Mouse (Mus musculus) hindbrain, embryonic 11.5 days (tissue): ENCODE measurements at regions not wholly inside any gene's neighbourhood (a gene's known extent, or its start where the extent isn't known, plus 50 kb on each side); places are given as distances from the start of the nearest gene placed in this dataset.

Experiments
- ATAC-seq: fragments of 200-750 bp; cut with Nextera tagmentation; 2 replicates; pipeline ENCODE4 v1.8.0; 2017; ENCODE audit warnings: mild to moderate bottlenecking, moderate TSS enrichment, moderate library complexity; ENCODE audit not compliant: low FRiP score
- DNase-seq: peaks from one replicate; pipeline ENCODE4 v3.0.0-alpha.2; 2015; ENCODE audit warnings: low spot score
- H3K27ac ChIP-seq: fragments of 300-500 bp; sonication (generic); 2 replicates; pipeline ENCODE4 v1.5.1; 2014; ENCODE audit warnings: mild to moderate bottlenecking, low read depth, low read length
- H3K27me3 ChIP-seq: fragments of 300-500 bp; sonication (generic); 2 replicates; pipeline ENCODE4 v1.6.1; 2014; ENCODE audit warnings: mild to moderate bottlenecking, low read length, moderate library complexity, mixed read lengths; ENCODE audit not compliant: control insufficient read depth, insufficient read depth
- H3K36me3 ChIP-seq: fragments of 300-500 bp; sonication (generic); 2 replicates; pipeline ENCODE4 v1.6.1; 2014; ENCODE audit warnings: mild to moderate bottlenecking, low read length, moderate library complexity, mixed read lengths; ENCODE audit not compliant: control insufficient read depth, insufficient read depth
- H3K4me1 ChIP-seq: fragments of 300-500 bp; sonication (generic); replicated peaks from 2 replicates; pipeline ENCODE4 v1.6.1; 2014; ENCODE audit warnings: low read length, mixed read lengths; ENCODE audit not compliant: control insufficient read depth, insufficient read depth
- H3K4me2 ChIP-seq: fragments of 300-500 bp; sonication (generic); replicated peaks from 2 replicates; pipeline ENCODE4 v1.6.1; 2014; ENCODE audit warnings: mild to moderate bottlenecking, low read depth, low read length
- H3K4me3 ChIP-seq: fragments of 300-500 bp; sonication (generic); 2 replicates; pipeline ENCODE4 v1.5.1; 2014; ENCODE audit warnings: low read depth, low read length
- H3K9ac ChIP-seq: fragments of 300-500 bp; sonication (generic); 2 replicates; pipeline ENCODE4 v1.6.1; 2014; ENCODE audit warnings: low read depth, low read length
- H3K9me3 ChIP-seq: fragments of 300-500 bp; sonication (generic); 2 replicates; pipeline ENCODE4 v1.6.1; 2016; ENCODE audit warnings: low read length; ENCODE audit not compliant: control insufficient read depth
- WGBS: fragments of 180-500 bp; shearing (Covaris S2); extraction: QIAGEN DNeasy Blood & Tissue Kit; methylation state at CpG from one replicate; pipeline ENCODE4 v1.1.7; 2014; 5-methylcytosine and 5-hydroxymethylcytosine counted together

GRCm38 (mm10) chr9:101439856-101440255 lies 188.3 kb upstream of the Ppp2r3a start:
- Histone ChIP-seq H3K4me1 (no peaks in the 10 kb centered on the region), H3K4me3 (no peak overlapping the region), H3K9me3 (no peaks in the 10 kb centered on the region), H3K4me2 (no peak overlapping the region), H3K27me3 (no peaks in the 10 kb centered on the region), H3K36me3 (no peaks in the 10 kb centered on the region), H3K9ac (no peak overlapping the region), H3K27ac (no peak overlapping the region)
- no peak for ATAC-seq
- no peak for DNase-seq
- WGBS = 89% methylated on average over 6 of the region's 6 CpGs

- 71% methylated on average over 12 of the region's 12 CpGs for WGBS
- H3K9me3 ChIP-seq = no peaks in the 10 kb centered on the region
- ATAC-seq = no peak
Observed at GRCm38 (mm10) chr9:101438564-101439180, 187.1 kb upstream of the Ppp2r3a start.

DNA sequence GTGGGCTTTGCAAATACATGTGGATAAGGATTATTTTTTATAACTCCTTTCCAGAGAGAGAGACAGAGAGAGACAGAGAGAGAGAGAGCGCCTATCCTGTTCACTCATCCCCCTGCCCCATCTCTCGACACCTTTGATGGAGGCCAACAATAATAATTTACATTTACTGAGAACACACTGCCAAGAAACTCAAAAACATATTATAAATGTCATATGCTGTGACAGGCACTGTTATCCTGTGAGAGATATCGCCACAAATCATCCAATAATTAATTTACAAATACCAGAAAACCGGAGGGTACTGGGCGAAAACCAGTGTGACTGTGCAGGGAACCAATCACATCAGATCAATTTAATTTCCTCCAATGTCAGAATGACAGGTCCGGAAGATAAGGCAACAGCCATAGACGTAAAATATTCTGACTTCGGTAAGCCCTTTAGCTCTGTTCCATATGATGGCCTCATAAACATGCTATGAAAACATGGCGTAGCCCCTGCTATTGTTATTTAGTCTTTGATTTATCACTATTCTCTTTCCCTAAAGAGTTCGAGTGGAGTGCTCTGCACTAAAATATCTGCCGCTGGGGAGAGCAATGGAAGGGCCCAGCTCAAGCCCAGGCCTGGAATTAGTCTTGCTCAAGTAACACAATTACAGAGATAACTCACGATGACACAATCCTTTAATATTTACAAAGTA lies 173.5 kb upstream of the Ppp2r3a start:
- Histone ChIP-seq H3K9ac (no peak overlapping the region), H3K4me3 (no peak overlapping the region), H3K36me3 (no peaks in the 10 kb centered on the region), H3K4me1 (no peaks in the 10 kb centered on the region), H3K4me2 (no peak overlapping the region), H3K27ac (no peak overlapping the region), H3K27me3 (no peaks in the 10 kb centered on the region), H3K9me3 (no peaks in the 10 kb centered on the region)
- 75% methylated on average over 12 of the region's 12 CpGs for WGBS
- no peak for ATAC-seq
- DNase-seq = no peak

More at GRCm38 (mm10) chr9:101438564-101439180, 187.1 kb upstream of the Ppp2r3a start:
- Histone ChIP-seq H3K4me2 (no peak overlapping the region), H3K27me3 (no peaks in the 10 kb centered on the region), H3K4me1 (no peaks in the 10 kb centered on the region), H3K36me3 (no peaks in the 10 kb centered on the region), H3K4me3 (no peak overlapping the region), H3K9ac (no peak overlapping the region), H3K27ac (no peak overlapping the region)
- DNase-seq = no peak

GRCm38 (mm10) chr9:101423041-101423440 lies 171.4 kb upstream of the Ppp2r3a start:
- Histone ChIP-seq H3K36me3 (no peaks in the 10 kb centered on the region), H3K4me3 (no peak overlapping the region), H3K9ac (no peak overlapping the region), H3K4me1 (no peaks in the 10 kb centered on the region), H3K27me3 (no peaks in the 10 kb centered on the region), H3K9me3 (no peaks in the 10 kb centered on the region), H3K4me2 (no peak overlapping the region), H3K27ac (no peak overlapping the region)
- WGBS = 90% methylated on average over 5 of the region's 5 CpGs
- DNase-seq (no peak), ATAC-seq (no peak)

GRCm38 (mm10) chr9:101422006-101422405 lies 170.4 kb upstream of the Ppp2r3a start:
- H3K9me3 ChIP-seq = no peaks in the 10 kb centered on the region
- no peaks in the 10 kb centered on the region for H3K36me3 ChIP-seq
- ATAC-seq (no peak), DNase-seq (no peak)
- WGBS = 86% methylated on average over 11 of the region's 11 CpGs
- no peaks in the 10 kb centered on the region for H3K27me3 ChIP-seq
- no peak overlapping the region for H3K9ac ChIP-seq
- H3K4me1 ChIP-seq = no peaks in the 10 kb centered on the region
- H3K27ac ChIP-seq = no peak overlapping the region
- no peak overlapping the region for H3K4me3 ChIP-seq
- H3K4me2 ChIP-seq = no peak overlapping the region

- ATAC-seq = no peak
- 95% methylated on average over 7 of the region's 7 CpGs for WGBS
- H3K36me3 ChIP-seq = no peaks in the 10 kb centered on the region
Observed at GRCm38 (mm10) chr9:101421136-101421535, 169.5 kb upstream of the Ppp2r3a start.

GRCm38 (mm10) chr9:101420181-101420580 lies 168.6 kb upstream of the Ppp2r3a start:
- H3K9me3 ChIP-seq = no peaks in the 10 kb centered on the region
- H3K9ac ChIP-seq = no peak overlapping the region
- H3K4me3 ChIP-seq = no peak overlapping the region
- no peak overlapping the region for H3K4me2 ChIP-seq
- no peaks in the 10 kb centered on the region for H3K4me1 ChIP-seq
- no peak for DNase-seq
- no peak overlapping the region for H3K27ac ChIP-seq
- 96% methylated on average over 4 of the region's 4 CpGs for WGBS
- no peaks in the 10 kb centered on the region for H3K27me3 ChIP-seq
- ATAC-seq = no peak
- H3K36me3 ChIP-seq = no peaks in the 10 kb centered on the region

More at GRCm38 (mm10) chr9:101421136-101421535, 169.5 kb upstream of the Ppp2r3a start:
- Histone ChIP-seq H3K27ac (no peak overlapping the region), H3K9ac (no peak overlapping the region), H3K4me3 (no peak overlapping the region), H3K4me2 (no peak overlapping the region), H3K9me3 (no peaks in the 10 kb centered on the region), H3K27me3 (no peaks in the 10 kb centered on the region), H3K4me1 (no peaks in the 10 kb centered on the region)
- no peak for DNase-seq

DNA sequence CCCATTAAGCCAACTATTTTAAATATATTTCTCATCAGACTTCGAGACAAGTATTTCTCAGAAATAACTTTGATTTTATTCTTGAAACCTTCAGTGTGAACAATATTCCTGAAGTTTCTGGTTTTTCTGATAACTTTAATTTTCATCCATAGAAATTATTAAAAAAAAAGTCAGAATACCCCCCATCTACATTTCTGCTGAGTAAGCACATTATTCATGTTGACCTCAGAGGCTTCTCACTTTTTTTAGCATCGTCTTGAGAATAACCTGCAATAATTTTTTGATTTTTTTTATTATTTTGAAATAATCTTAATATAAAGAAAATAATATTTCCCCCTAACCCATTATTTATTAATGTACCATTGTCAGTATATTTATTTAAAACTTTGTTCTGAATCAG lies 166.1 kb upstream of the Ppp2r3a start:
- WGBS = 85% methylated on average over 2 of the region's 2 CpGs
- no peaks in the 10 kb centered on the region for H3K36me3 ChIP-seq
- no peak overlapping the region for H3K4me3 ChIP-seq
- ATAC-seq (no peak), DNase-seq (no peak)
- H3K27me3 ChIP-seq = no peaks in the 10 kb centered on the region
- no peaks in the 10 kb centered on the region for H3K4me1 ChIP-seq
- no peak overlapping the region for H3K27ac ChIP-seq
- no peaks in the 10 kb centered on the region for H3K9me3 ChIP-seq
- no peak overlapping the region for H3K4me2 ChIP-seq
- H3K9ac ChIP-seq = no peak overlapping the region

- DNase-seq = no peak
- H3K4me2 ChIP-seq = no peak overlapping the region
- no peaks in the 10 kb centered on the region for H3K36me3 ChIP-seq
- H3K9me3 ChIP-seq = no peaks in the 10 kb centered on the region
- 96% methylated on average over 6 of the region's 6 CpGs for WGBS
- no peaks in the 10 kb centered on the region for H3K27me3 ChIP-seq
- H3K27ac ChIP-seq = no peak overlapping the region
- no peak overlapping the region for H3K9ac ChIP-seq
- no peaks in the 10 kb centered on the region for H3K4me1 ChIP-seq
- no peak for ATAC-seq
- H3K4me3 ChIP-seq = no peak overlapping the region
Observed at GRCm38 (mm10) chr9:101416321-101416720, 164.7 kb upstream of the Ppp2r3a start.
